Mouse (Mus musculus) G1E-ER4 (cell line): ENCODE data around the gene Defb15. TPM values are rescaled to one million over a fixed set of nuclear protein-coding genes. Genes with fewer than 3 reads are reported as not detected.
"Not testable (repeated sequence)": the region's sequence is repeated elsewhere in the genome, so short reads cannot be mapped to it uniquely, and the experiment has no call there.

ENCODE experiments used
- GATA1 ChIP-seq: IDR thresholded peaks from one replicate; pipeline ENCODE4 v1.8.0; 2012; ENCODE audit warnings: low read length, inconsistent platforms
- polyA plus RNA-seq: library from polyadenylated mRNA; stranded (reverse); fragments of >175 nt; gene quantifications from 2 replicates; pipeline ENCODE4 v1.2.3, GENCODE M21; 2012

The Defb15 gene
- polyA plus RNA-seq = not detected in 2 replicates

DNA sequence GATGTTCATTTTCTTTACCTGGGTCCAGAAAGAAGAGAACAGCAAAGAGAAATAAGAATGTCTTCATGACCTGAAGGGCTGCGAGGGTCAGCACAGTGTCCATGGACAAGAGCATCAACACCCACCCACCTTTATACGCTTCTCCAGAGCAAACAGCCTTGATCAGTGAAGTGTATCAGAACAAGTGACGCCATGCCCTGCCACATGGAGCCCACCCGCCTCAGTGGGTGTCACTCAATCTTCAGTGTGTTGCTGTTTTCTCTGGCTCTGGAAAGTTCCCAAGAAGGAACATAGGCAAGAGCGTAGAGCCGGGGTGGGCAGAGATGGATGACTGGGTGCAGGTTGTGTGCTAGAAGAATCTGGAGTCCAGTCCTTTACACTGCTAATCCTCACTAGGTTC, at the start of gene Defb15:
Gene Defb15, minus strand, starts transcription at position 101 of the 400 bp plus-strand sequence.
- TF ChIP-seq GATA1 = no peak

- TF ChIP-seq GATA1 = no peak
Measured at GRCm38 (mm10) chr8:21981664-21982337, 49.3 kb upstream of the Defb15 start.

GRCm38 (mm10) chr8:21978193-21978592, 45.7 kb upstream of the Defb15 start:
- no peak for TF ChIP-seq GATA1

GRCm38 (mm10) chr8:21969475-21969874, 37.0 kb upstream of the Defb15 start, which contains the start of gene Ccdc70:
TSS of gene Ccdc70 (plus strand) at chr8:21969775.
- no peak for TF ChIP-seq GATA1

- no peak for TF ChIP-seq GATA1
Measured at GRCm38 (mm10) chr8:21966646-21967045, 34.1 kb upstream of the Defb15 start.

DNA sequence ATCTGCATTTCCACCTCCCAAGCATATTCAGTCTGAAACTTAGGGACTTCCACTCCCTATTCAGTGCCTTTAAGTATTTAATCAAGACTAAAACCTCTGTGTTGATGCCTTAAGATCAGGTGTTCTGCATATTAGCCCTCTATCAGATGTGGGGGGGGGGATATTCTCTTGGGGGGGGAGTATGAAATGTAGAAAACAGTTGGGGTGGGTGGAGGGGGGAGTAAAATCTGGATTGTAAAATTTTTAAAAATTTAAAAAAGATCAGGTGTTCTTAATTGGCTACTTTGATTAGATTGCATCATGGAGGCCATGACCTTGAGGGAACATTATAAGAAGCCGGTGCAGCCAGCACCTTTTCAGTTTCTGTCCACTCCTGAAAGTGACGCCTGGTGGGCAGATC, 25.9 kb upstream of the Defb15 start, which contains the start of gene Fam90a1a:
Gene Fam90a1a, plus strand, starts transcription at position 301 of the 400 bp plus-strand sequence.
- no peak for TF ChIP-seq GATA1

GRCm38 (mm10) chr8:21956336-21956735, 23.8 kb upstream of the Defb15 start:
- no peak for TF ChIP-seq GATA1

- no peak for TF ChIP-seq GATA1
Measured at GRCm38 (mm10) chr8:21955321-21955720, 22.8 kb upstream of the Defb15 start.

- TF ChIP-seq GATA1 = no peak
Measured at GRCm38 (mm10) chr8:21947311-21948017, 15.0 kb upstream of the Defb15 start.

GRCm38 (mm10) chr8:21946462-21946861, 14.0 kb upstream of the Defb15 start, which contains the start of gene Defb13:
TSS of gene Defb13 (plus strand) at chr8:21946762.
- TF ChIP-seq GATA1 = no peak

GRCm38 (mm10) chr8:21938052-21938451, 5.5 kb upstream of the Defb15 start, which contains the start of gene Defb35:
TSS of gene Defb35 (plus strand) at chr8:21938352.
- not testable (repeated sequence) for TF ChIP-seq GATA1

GRCm38 (mm10) chr8:21915625-21916024, 16.9 kb downstream of the Defb15 start:
- TF ChIP-seq GATA1 = no peak

DNA sequence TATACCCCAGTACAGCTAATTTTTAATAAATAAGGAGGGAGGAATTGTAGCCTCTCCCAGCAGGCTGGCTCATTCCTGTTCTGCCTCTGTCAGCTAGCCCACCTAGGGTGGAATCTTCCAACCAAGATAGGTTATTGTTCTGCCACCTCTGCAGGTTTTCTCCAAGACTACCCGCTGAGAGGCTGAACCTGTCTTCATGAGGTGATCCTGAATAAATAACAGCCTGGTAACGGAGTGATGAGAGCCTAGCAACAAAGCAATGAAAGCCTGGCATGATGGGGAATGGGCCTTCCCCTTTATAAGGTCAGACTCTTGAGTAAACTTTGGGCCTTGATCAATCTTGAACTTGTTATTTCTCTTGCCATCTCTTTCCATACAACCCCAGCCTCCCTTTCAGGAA, 20.0 kb downstream of the Defb15 start:
- TF ChIP-seq GATA1 = no peak

- no peak for TF ChIP-seq GATA1
Measured at GRCm38 (mm10) chr8:21911931-21912330, 20.6 kb downstream of the Defb15 start.

GRCm38 (mm10) chr8:21906290-21906689, 26.2 kb downstream of the Defb15 start, which contains the start of gene Defb11:
TSS of gene Defb11 (minus strand) at chr8:21906412.
- TF ChIP-seq GATA1 = not testable (repeated sequence)

DNA sequence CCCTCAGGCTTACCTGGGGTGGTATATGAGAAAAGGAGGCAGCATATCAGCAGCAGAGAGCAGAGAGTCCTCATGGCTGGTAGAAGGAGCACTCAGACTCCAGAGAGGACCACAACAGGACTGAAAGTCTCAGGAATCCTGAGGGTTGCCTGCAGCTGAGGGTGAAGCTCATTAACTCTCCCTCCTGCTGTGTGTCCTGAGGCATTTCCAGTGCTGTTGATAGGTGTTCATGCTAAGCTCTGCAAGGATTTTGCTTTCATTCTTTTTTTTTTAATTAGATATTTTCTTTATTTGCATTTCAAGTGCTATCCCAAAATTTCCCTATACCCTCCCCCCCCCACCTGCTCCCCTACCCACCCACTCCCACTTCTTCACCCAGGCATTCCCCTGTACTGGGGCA, 47.2 kb downstream of the Defb15 start, which contains the start of gene Defb9:
Gene Defb9, minus strand, starts transcription at position 101 of the 400 bp plus-strand sequence.
- TF ChIP-seq GATA1 = not testable (repeated sequence)

Other genes with a start within 250 kb of the Defb15 start
- not detected in 2 replicates for gene AY761184, start 229.1 kb downstream of the Defb15 start, polyA plus RNA-seq
- gene Defa24, start 198.2 kb downstream of the Defb15 start, polyA plus RNA-seq = not detected in 2 replicates
- gene Defb50, start 109.2 kb downstream of the Defb15 start, polyA plus RNA-seq = not detected in 2 replicates
- not detected in 2 replicates for gene Defb2, start 92.8 kb downstream of the Defb15 start, polyA plus RNA-seq
- not detected in 2 replicates for gene Defb10, start 73.8 kb downstream of the Defb15 start, polyA plus RNA-seq
- not detected in 2 replicates for gene Defb9, start 47.3 kb downstream of the Defb15 start, polyA plus RNA-seq
- not detected in 2 replicates for gene Defb11, start 26.3 kb downstream of the Defb15 start, polyA plus RNA-seq
- gene Defb35, start 5.6 kb upstream of the Defb15 start, polyA plus RNA-seq = not detected in 2 replicates
- not detected in 2 replicates for gene Defb13, start 14.1 kb upstream of the Defb15 start, polyA plus RNA-seq
- not detected in 2 replicates for gene Fam90a1a, start 26.0 kb upstream of the Defb15 start, polyA plus RNA-seq
- not detected in 2 replicates for gene Ccdc70, start 37.1 kb upstream of the Defb15 start, polyA plus RNA-seq
- gene Atp7b, start 127.6 kb upstream of the Defb15 start, polyA plus RNA-seq = 15.2 and 15.5 TPM in 2 replicates
- gene Alg11, start 128.0 kb upstream of the Defb15 start, polyA plus RNA-seq = 0.48 and 0.80 TPM in 2 replicates
- gene Nek5, start 192.3 kb upstream of the Defb15 start, polyA plus RNA-seq = not detected in 2 replicates
- gene Nek3, start 233.7 kb upstream of the Defb15 start, polyA plus RNA-seq = 2.5 and 3.1 TPM in 2 replicates